Mouse (Mus musculus) C2C12 (cell line): ENCODE measurements around the gene Rad51b. TPM values are rescaled to one million over a fixed set of nuclear protein-coding genes. Genes with fewer than 3 reads are reported as not detected.

Source experiments
- H3K27me3 ChIP-seq: one replicate; pipeline ENCODE4 v1.6.1; 2011; ENCODE audit not compliant: control insufficient read depth, insufficient read depth, insufficient read length
- H3K36me3 ChIP-seq: one replicate; pipeline ENCODE4 v1.6.1; 2011; ENCODE audit not compliant: control insufficient read depth, insufficient read depth
- H3K4me3 ChIP-seq: one replicate; pipeline ENCODE4 v1.5.1; 2011; ENCODE audit warnings: mild to moderate bottlenecking, control low read depth; ENCODE audit not compliant: poor library complexity, insufficient read depth, severe bottlenecking
- H3K79me2 ChIP-seq: one replicate; pipeline ENCODE4 v1.6.1; 2011; ENCODE audit not compliant: control insufficient read depth, insufficient read depth
- H3K79me3 ChIP-seq: one replicate; pipeline ENCODE4 v1.6.1; 2011; ENCODE audit warnings: low read depth, control low read depth
- H3ac ChIP-seq: one replicate; pipeline ENCODE3; 2011; ENCODE audit warnings: low read depth; ENCODE audit not compliant: control insufficient read depth, insufficient read length
- CEBPB ChIP-seq: IDR thresholded peaks from one replicate; pipeline ENCODE4 v1.6.1; 2011; ENCODE audit warnings: low read depth, mild to moderate bottlenecking, control low read depth, moderate library complexity
- CTCF ChIP-seq: IDR thresholded peaks from one replicate; pipeline ENCODE4 v1.5.1; 2011; ENCODE audit not compliant: control insufficient read depth, insufficient read depth, insufficient read length
- FOSL1 ChIP-seq: IDR thresholded peaks from one replicate; pipeline ENCODE4 v1.8.0; 2011; ENCODE audit warnings: mild to moderate bottlenecking, low read length; ENCODE audit not compliant: poor library complexity, insufficient read depth, severe bottlenecking
- MAX ChIP-seq: IDR thresholded peaks from one replicate; pipeline ENCODE4 v1.6.1; 2011; ENCODE audit warnings: mild to moderate bottlenecking, control low read depth
- MYOD1 ChIP-seq: IDR thresholded peaks from one replicate; pipeline ENCODE4 v1.6.1; 2011; ENCODE audit warnings: low read depth; ENCODE audit not compliant: control insufficient read depth, insufficient read length
- MYOG ChIP-seq: IDR thresholded peaks from one replicate; pipeline ENCODE4 v1.6.1; 2011; ENCODE audit not compliant: control insufficient read depth, insufficient read length; ENCODE audit errors: extremely low read depth
- USF1 ChIP-seq: IDR thresholded peaks from one replicate; pipeline ENCODE4 v1.6.1; 2011; ENCODE audit warnings: low read depth, mild to moderate bottlenecking, control low read depth, moderate library complexity
- polyA plus RNA-seq: library from polyadenylated mRNA; unstranded; fragments of >200 nt; fragmentation: generic; extraction: Trizol; gene quantifications from one replicate; pipeline ENCODE4 v1.2.1, GENCODE M21; 2012; ENCODE audit warnings: missing spikeins

Rad51b gene
- polyA plus RNA-seq, 1 experiment, result 1.3 TPM

DNA sequence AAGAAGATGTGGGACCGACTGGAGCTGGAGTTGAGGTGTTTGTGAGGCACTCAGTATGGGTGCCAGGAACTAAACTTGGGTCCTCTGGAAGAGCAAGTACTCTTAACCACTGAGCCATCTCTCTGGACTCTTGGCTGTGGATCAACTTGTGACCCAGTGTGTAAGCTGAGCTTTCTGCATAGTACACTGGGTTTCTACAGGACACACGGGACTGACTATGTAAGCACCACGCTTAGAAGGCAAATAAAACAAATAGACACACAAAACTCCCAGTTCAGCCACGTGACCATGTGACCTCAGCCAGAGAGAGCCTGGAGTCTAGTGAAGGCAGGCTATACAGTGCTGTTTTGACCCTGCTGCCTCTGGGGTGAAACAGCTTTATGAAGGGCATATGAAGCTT, 24.5 kb upstream of the Rad51b start:
- Histone ChIP-seq H3K79me2 (no peaks in the 10 kb centered on the region), H3K27me3 (no peaks in the 10 kb centered on the region), H3K79me3 (no peaks in the 10 kb centered on the region), H3ac (no peak overlapping the region), H3K36me3 (peaks cover 61% of the 10 kb centered on the region), H3K4me3 (no peak overlapping the region)
- no peak for TF ChIP-seq MAX
- no peak for TF ChIP-seq MYOG
- TF ChIP-seq USF1, result no peak
- TF ChIP-seq FOSL1, result no peak
- TF ChIP-seq MYOD1, result no peak
- TF ChIP-seq CEBPB, result no peak
- TF ChIP-seq CTCF, result no peak

DNA sequence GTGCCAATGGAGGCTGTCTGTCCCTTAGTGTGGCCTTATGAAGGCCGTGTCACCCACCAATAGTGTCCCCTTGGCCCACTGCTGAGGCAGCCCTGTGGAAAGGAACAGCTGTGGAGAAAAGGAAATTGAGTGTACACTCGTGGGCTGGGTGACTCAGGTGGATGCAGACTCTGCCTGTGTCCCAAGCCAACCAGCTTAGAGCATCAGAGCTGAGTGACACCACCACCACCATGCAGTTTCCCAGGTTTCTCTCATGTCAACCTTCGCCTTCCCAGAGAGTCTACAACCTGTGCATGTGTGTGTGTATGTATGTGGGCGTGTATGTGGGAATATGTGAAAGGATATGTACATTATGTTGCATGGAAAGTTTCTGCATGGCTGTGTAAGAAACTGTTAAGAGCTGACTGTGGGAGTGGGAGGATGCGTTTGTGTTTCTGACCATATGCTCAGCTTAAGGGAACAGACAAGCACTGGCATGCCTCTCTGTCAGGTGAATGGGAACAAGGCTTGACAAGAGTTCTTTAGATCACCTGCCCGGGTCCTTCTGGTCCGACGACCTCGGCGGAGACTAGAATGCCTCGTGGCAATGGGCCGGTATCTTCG, 17.5 kb upstream of the Rad51b start:
- Histone ChIP-seq H3K79me3 (no peaks in the 10 kb centered on the region), H3K79me2 (no peaks in the 10 kb centered on the region), H3ac (no peak overlapping the region), H3K36me3 (peaks cover 57% of the 10 kb centered on the region), H3K4me3 (no peak overlapping the region), H3K27me3 (no peaks in the 10 kb centered on the region)
- TF ChIP-seq USF1, result no peak
- TF ChIP-seq CEBPB, result no peak
- no peak for TF ChIP-seq MYOG
- no peak for TF ChIP-seq CTCF
- no peak for TF ChIP-seq FOSL1
- no peak for TF ChIP-seq MAX
- TF ChIP-seq MYOD1, result no peak

DNA sequence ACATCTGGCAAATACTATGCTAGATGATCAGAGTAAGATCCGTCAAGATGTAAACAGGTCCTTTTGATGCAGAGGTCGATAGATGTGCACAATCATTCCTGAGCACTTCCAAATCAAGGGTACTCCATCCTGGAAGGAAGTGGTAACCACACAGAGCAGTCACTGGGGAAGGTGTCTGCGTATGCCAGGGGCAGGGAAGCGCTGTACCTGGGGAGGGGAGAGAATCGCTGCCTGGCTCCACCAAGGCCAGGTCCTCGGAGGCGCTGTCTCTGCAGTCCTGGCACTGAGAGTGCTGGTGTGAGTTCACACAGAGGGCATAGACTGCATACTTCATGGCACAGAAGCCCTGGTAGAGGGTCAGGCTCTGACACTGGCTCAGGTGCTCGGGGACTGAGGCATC, 14.5 kb upstream of the Rad51b start:
- TF ChIP-seq MYOD1 (no peak), MYOG (no peak), USF1 (no peak), CTCF (no peak), CEBPB (no peak)
- Histone ChIP-seq H3ac (no peak overlapping the region), H3K79me2 (no peaks in the 10 kb centered on the region), H3K27me3 (no peaks in the 10 kb centered on the region), H3K79me3 (no peaks in the 10 kb centered on the region), H3K4me3 (no peak overlapping the region), H3K36me3 (peaks cover 62% of the 10 kb centered on the region)

DNA sequence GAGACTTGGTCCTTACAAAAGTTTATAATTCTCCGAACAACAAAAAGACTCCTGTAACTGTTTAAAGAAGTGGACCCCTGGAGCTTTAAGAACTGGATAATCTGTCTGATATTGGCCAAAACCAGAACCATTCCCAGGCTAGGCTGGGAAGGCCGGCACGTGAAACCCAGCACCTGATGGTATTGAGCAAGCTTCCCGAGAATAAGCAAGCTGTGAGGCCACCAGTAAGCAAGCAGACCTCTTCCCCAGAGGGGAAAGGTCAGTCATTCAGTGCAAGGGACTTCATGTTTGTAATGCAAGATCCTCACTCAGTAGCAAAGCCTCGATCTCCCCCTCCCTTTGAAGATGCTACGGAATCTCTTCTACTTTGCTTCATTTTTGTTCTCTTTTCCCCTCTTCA, 4.2 kb upstream of the Rad51b start:
- Histone ChIP-seq H3K79me2 (peaks cover 8% of the 10 kb centered on the region), H3K36me3 (peaks cover 24% of the 10 kb centered on the region), H3K27me3 (no peaks in the 10 kb centered on the region), H3ac (no peak overlapping the region), H3K79me3 (no peaks in the 10 kb centered on the region), H3K4me3 (no peak overlapping the region)
- TF ChIP-seq CEBPB, result no peak
- no peak for TF ChIP-seq MYOG
- TF ChIP-seq CTCF, result no peak
- TF ChIP-seq MAX, result no peak
- TF ChIP-seq FOSL1, result no peak

DNA sequence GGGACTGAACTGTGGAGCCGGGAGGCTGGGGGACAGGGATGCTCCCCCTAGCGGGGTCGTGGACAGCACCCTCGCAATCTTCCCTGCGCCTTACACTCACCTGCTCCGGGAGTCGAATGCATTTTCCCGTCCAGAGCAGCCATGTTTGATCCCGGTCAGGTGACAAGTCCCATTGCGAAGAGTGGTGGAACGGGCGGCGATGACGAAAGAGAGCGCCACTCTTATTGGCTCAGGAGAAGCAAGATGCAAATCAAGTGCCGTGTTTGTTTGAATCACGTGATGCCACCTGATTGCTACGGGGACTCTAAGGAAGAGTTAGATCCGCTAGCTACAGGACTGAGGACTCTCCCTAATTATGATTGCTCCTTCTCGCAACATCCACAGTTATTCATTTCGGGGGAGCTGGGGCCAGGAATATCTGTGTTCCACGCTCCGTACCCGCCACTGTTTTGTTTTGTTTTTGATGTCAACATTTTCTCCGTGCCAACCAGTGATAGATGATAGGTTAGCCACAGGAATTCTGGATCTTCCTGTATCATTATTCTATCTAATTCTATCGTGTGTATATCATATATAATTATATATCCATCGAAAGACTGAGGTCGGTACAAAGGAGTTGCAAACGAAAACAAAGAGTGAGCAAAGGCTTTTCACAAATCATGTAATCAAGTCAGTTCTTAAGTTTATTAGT, 811 bp upstream of the Rad51b start, which contains the start of gene Zfyve26:
Gene Zfyve26 (minus strand): TSS at position 179 of the 691 bp plus-strand sequence.
- Histone ChIP-seq H3K36me3 (peaks cover 3% of the 10 kb centered on the region), H3K4me3 (peak within 1 kb of the TSS; percentile 67), H3K27me3 (no peaks in the 10 kb centered on the region), H3K79me2 (peaks cover 8% of the 10 kb centered on the region), H3ac (peak within 1 kb of the TSS; percentile 48), H3K79me3 (no peaks in the 10 kb centered on the region)
- TF ChIP-seq CEBPB (peak; percentile 72), FOSL1 (no peak), MAX (no peak), MYOD1 (no peak), CTCF (no peak), MYOG (no peak), USF1 (peak; percentile 100)

- no peaks in the 10 kb centered on the region for H3K27me3 ChIP-seq
- TF ChIP-seq CTCF (no peak), MYOG (no peak), MYOD1 (no peak)
- H3K79me2 ChIP-seq, result peaks cover 8% of the 10 kb centered on the region
- peaks cover 9% of the 10 kb centered on the region for H3K36me3 ChIP-seq
- peak overlapping the region; percentile 67 for H3K4me3 ChIP-seq
- H3K79me3 ChIP-seq, result no peaks in the 10 kb centered on the region
- H3ac ChIP-seq, result peak overlapping the region; percentile 18
Observed at GRCm38 (mm10) chr12:79297884-79298636, 978 bp downstream of the Rad51b start.
